Mouse (Mus musculus) layer of hippocampus, adult 18-20 months (tissue): ENCODE results near the gene Cryba4. TPM values are rescaled to one million over a fixed set of nuclear protein-coding genes. Genes with fewer than 3 reads are reported as not detected.

ENCODE experiments used
- DNase-seq, 2 experiments: peaks; one replicate each; pipeline ENCODE4 v3.0.0; 2022; ENCODE audit warnings: low spot score in 2 of 2
- long read RNA-seq: library from polyadenylated mRNA; stranded (forward); transcript quantifications from one replicate; pipeline ENCODE4 v2.0.0, GENCODE M21; 2021
- total RNA-seq, 2 experiments: library from RNA; stranded (reverse); gene quantifications; 2 replicates each; pipeline ENCODE4 v1.2.3; 2021

Cryba4 gene
- 1 to 10 TPM in 1 of 2 experiments, not detected in 1; 1.0 TPM for total RNA-seq
- long read RNA-seq: 0 reads

DNA sequence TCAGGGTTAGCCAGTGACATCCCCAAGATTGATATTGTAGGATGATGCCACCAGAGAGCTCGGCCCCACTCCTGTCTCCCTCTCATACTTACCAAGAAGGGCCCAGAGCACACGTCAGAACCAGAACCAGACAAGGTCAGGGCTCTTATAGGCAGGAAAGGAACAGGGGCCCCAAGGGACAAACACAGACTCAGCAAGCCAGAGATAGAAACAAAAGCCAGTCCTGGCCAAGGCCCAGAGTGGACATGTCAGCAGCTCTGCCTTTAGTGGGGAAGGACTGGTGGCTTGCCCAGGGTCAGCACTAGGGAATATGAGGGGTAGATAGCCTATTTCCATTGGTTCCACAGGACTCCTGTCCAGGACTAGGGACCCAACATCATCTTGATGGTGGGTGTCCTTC lies at the start of gene Cryba4:
TSS of gene Cryba4 (minus strand) at position 119 of the 400 bp plus-strand sequence.
- no peak for DNase-seq

DNA sequence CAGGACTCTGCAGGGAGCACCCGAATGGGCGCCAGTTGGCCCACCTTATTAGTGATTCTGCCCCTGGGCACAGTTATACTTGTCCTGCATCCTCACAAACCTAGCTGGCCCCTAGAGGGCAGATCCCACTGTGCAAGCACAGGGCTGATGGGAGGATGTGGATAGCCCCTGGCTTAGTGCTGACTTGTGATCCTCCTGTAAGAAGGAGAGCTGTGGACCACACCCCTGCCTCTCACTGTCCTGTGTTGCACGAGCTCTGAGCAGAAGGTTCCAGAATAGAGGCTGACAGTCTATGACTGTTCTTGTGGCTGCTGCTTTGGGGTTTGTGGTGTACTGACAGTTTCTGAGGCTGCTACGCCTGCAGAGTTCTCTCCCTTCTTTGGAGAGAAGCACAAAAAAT lies 49.4 kb upstream of the Cryba4 start:
- no peak for DNase-seq

DNA sequence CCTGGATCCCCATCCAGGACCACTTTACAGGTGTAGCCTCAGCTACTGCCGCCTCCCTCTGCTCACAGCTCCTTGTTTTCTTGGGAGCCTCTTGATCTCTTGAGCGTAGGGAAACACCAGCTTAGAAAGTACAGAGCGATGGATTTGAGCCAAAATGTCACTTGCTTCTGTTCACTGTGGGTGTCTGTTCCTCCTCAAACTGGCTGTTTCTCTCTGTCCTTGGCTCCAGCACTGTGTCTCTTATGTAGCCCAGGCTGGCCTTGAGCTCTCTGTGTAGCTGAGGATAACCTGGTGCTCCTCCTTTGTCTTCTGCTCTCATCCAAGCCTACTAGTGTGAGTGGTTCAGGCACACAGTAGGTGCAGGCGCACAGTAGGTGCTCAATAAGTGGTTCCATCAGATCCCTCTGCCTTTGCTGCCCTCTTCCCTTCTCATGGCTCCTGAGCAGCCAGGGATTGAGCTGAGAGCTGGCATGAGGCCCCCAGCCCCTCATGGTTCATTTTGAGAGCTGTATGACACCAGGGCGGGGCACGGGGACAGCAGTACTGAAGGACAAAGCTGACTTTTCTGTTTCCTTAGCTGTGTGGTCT lies 48.5 kb upstream of the Cryba4 start:
- DNase-seq: peak in 1 of 2 experiments; percentile 79

- DNase-seq: no peak
Measured at GRCm38 (mm10) chr5:112300112-112300511, 47.8 kb upstream of the Cryba4 start.

GRCm38 (mm10) chr5:112299399-112299798 lies 47.1 kb upstream of the Cryba4 start:
- DNase-seq: no peak

DNA sequence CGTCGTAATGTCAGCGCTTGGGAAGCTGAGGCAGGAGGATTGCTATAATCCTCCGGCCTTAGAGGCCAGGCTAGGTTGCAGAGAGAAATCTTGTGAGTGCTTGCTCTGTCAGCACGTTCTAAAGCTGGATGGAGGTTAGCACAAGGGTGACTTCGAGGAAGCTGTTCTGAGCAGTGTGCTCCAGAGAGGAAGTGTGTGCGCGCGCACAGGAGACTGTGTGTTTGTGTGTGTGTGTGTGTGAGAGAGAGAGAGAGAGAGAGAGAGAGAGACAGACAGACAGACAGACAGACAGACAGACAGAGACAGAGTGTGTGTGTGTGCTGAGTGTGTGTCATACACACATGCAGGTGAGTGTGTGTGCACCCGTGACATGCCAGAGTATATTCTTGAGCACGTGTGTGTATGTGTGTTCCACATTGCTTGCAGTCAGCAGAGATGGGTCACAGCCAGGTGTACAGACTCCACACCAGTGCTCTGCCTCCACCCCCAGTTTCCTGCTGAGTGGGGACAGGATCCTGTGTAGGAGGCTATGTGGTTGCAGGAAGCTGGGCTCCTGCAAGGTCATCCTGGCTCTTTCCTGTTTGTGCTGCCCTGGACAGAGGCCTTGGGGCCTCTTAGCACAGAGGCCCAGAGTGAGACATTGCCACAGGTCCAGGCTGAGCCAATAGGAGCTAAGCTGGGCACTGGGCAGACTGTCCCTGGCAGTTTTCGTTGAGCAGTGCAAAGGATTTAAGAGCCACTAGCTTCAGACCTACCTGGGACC lies 46.1 kb upstream of the Cryba4 start:
- DNase-seq: no peak

DNA sequence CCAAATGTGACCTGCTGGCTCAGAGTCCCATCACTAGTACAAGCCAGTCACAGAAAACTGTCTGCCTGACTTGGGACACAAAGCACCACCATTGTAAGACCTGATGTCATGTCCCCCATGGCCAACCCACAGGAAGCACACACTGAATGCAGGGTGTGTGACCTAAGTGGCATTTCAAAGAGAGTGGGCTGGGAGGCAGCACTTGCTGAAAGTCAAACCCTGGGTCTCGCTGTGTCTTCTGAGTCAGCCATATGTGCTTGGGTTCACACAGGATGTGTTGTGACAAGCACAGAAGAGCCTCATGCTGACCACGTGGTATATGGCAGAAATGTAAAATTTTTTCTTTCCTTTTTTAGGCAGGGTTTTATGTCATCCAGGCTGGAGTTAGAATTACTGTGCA lies 44.9 kb upstream of the Cryba4 start:
- DNase-seq: no peak

DNA sequence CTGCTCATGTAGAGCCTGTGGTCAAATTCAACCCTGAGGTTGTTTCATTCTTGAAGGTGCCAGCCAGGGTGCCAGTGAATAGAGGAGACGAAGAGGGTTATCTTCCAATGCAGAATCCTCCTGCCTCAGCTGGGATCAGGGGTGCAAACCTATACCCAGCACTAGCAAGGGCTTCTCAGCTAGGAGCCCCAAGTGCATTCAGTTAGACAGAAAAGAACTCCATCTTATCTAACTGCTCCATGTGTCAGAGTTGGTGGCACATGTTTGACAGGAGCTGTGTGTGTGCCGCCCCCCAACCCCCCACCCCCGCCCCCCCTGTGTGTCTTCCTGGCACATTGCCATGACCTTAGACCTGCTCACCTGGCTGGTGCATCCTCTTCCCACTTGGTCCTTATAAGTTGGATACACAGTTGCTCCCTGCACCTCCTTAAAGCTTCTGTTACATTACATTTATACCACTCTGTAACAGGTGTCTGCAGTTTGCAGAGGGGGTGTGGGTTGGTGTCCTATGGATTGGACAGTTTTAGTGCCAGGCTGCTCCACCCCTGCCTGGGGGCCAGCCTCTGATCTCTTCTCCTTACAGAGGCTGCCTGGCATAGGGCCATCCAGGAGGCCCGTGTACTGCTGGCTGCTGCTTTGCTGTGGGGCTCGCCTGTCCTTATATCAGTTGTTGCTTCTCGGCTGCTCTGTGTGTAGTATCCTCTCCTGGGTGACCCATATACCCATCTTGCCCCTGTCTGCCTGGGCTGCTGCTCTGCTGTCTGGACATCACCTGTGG lies 44.3 kb upstream of the Cryba4 start:
- DNase-seq: no peak

GRCm38 (mm10) chr5:112295564-112295963 lies 43.2 kb upstream of the Cryba4 start:
- no peak for DNase-seq

- no peak for DNase-seq
Measured at GRCm38 (mm10) chr5:112295162-112295561, 42.8 kb upstream of the Cryba4 start.

- DNase-seq: no peak
Measured at GRCm38 (mm10) chr5:112294696-112295095, 42.4 kb upstream of the Cryba4 start.

- DNase-seq: no peak
Measured at GRCm38 (mm10) chr5:112293800-112294199, 41.5 kb upstream of the Cryba4 start.

- DNase-seq: no peak
Measured at GRCm38 (mm10) chr5:112292343-112292980, 40.1 kb upstream of the Cryba4 start.

DNA sequence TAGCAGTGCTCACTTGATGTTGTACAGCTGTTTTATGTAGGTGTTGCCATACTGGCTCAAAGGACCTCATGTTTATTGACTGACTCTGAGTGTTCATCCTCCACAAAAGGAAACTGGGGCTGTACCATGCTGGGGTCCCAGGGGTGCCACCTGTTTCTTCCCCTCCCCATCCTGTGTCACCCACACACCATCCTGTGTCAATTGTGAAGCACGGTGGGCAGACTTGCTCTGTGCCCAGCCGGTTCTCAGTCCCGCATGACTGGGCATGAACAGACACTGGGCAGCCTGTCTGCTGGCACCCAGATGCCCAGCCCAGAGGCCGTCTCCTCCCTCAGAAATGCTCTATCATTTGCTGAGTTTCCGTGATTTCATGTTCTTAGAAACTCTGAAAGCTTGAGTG lies 39.5 kb upstream of the Cryba4 start:
- no peak for DNase-seq

- no peak for DNase-seq
Measured at GRCm38 (mm10) chr5:112290536-112290880, 38.2 kb upstream of the Cryba4 start.

DNA sequence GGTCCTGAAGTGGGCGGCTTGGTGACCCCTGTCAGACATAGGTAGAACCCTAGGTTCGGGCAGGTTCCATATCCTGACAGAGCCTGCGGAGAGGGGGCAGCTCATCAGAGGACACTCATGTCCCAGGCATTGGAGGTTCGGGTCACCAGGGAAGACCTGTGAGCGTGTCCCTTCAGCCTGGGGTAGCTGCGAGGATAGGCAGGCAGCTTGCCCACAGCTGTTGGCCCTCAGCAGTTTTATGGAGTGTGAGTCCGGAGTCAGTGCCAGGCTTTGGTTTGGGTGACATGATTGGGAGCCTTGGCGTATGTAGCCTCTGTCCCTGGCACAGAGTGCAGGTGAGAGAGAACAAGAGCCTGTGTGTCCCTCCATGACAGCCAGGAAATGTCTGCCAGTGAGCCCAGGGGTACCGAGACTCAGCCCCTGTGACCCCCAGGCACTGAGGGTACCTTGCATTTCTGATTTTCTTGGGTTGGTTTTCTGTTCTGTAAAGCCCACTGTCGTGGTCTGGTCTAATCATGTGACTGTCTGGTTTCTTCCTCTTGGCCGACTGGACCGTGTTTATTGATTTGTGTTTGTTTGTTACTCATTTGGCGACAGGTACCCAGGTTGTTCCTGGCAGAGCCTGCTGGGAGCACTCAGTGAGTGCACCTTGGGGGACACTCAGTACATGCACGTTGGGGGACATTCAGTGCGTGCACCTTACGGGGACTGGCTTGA lies 37.7 kb upstream of the Cryba4 start:
- no peak for DNase-seq

- DNase-seq: no peak
Measured at GRCm38 (mm10) chr5:112289236-112289635, 36.9 kb upstream of the Cryba4 start.

GRCm38 (mm10) chr5:112288193-112289141 lies 36.1 kb upstream of the Cryba4 start:
- DNase-seq: no peak

DNA sequence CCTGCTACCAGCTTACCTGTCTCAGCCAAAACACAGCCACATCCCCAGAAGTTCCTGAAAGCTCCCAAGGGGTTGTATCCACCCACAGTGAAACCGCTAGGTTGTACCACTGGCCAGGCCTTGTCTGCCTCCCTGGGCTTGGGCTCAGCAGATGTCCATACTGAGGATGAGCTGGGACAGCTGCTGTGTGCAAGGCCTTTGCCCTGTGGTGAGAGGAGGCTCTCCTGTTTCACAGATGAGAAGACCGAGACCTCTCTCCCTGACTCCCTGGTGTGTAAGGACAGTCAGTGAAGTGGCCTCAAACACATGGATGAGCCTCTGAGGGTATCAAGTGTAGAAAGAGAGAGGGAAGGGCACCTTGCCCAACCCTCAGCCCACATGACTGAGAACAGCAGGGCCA lies 35.3 kb upstream of the Cryba4 start:
- DNase-seq: no peak
